1 mouse cellular context compared by ENCODE assay signal in the genomic region with DNA sequence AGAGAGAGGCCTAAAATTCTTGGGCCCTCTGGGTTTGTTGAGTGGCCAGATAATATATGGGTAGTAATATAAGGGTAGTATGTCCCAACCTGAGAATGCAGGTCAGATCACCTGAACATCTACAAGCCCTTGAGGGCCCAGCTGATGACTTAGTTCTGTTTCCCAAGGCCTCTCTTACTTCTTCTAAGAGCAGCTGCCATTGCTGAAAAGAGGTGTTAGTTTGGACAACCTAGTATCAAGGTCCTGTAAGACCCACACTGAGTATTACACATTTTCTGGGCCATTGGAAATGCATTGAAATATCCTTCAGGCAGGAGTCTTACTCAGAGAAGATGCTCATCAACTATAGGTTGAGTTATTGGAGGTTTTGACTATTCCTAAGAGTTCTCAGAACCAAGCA.
TF ChIP-seq lines count a peak whose summit lies in the region.

No protein-coding gene starts in this region.

TF ChIP-seq in CH12.LX, 34 proteins besides CTCF, POLR2A, EP300 and RAD21:
- TF ChIP-seq ELF1 (IDR thresholded peaks at IDR 0.05; ENCODE audit: low read depth, low read length): no peak
- peak; percentile 65; the same call in 1 of the 2 replicates for TF ChIP-seq POLR2AphosphoS2 (IDR thresholded peaks at IDR 0.05; ENCODE audit: low read depth, low read length)
